Mouse (Mus musculus): ENCODE measurements at regions not wholly inside any gene's neighbourhood (a gene's known extent, or its start where the extent isn't known, plus 50 kb on each side); places are given as distances from the start of the nearest gene placed in this dataset.

GRCm38 (mm10) chr16:55480304-55480703 lies 182.5 kb upstream of the Zpld1 start:
- no peaks in the 10 kb centered on the region for H3K9me3 ChIP-seq
- 53% methylated on average over 7 of the region's 7 CpGs for WGBS
- H3K4me2 ChIP-seq = no peak overlapping the region
- no peak overlapping the region for H3K4me3 ChIP-seq
- no peaks in the 10 kb centered on the region for H3K27me3 ChIP-seq (replicated peaks)
- H3K36me3 ChIP-seq = no peaks in the 10 kb centered on the region
- no peak overlapping the region for H3K9ac ChIP-seq
- no peak overlapping the region for H3K27ac ChIP-seq (replicated peaks)
- H3K4me1 ChIP-seq = no peaks in the 10 kb centered on the region
- ATAC-seq (ENCODE audit: extremely low read depth, insufficient number of reproducible peaks, low FRiP score, low TSS enrichment) = no peak

GRCm38 (mm10) chr16:55476544-55477208 lies 178.9 kb upstream of the Zpld1 start:
- Histone ChIP-seq H3K9ac (no peak overlapping the region), H3K4me1 (no peaks in the 10 kb centered on the region), H3K27ac (replicated peaks) (no peak overlapping the region), H3K4me2 (0 out of 2 replicates have a peak overlapping the region, but pooled peaks have one; percentile 3), H3K27me3 (replicated peaks) (no peaks in the 10 kb centered on the region), H3K36me3 (no peaks in the 10 kb centered on the region), H3K4me3 (no peak overlapping the region), H3K9me3 (no peaks in the 10 kb centered on the region)
- 24% methylated on average over 17 of the region's 17 CpGs for WGBS
- no peak for ATAC-seq (ENCODE audit: extremely low read depth, insufficient number of reproducible peaks, low FRiP score, low TSS enrichment)

DNA sequence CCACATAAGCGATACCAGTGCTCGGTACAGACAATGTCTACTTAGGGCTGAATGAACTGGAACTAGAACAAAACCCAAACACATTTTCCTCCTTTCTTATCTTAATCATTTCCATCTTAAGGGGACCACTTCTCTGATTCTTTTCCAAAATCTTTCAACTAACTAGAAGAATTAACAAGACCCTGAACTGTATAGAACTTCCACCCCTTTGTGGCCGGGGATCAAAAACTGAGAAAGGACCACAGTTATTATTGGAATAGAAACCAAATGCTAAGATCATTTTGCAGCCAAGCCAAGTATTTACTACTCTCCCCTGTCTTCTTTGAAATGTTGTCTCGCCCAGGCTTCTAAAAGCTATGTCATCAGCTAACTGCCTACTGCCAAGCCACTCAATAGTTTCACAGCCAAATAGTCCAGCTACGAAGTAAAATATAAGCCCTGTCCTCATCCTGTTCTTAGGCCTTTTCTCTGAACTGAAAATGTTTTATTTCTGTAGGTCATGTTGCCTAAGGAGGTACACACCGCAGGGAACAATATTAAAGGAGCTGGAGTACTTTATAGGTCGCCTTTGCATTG lies 177.3 kb upstream of the Zpld1 start:
- WGBS = 73% methylated on average over 7 of the region's 7 CpGs
- no peaks in the 10 kb centered on the region for H3K4me1 ChIP-seq
- no peak overlapping the region for H3K9ac ChIP-seq
- no peak overlapping the region for H3K4me3 ChIP-seq
- H3K9me3 ChIP-seq = no peaks in the 10 kb centered on the region
- ATAC-seq (ENCODE audit: extremely low read depth, insufficient number of reproducible peaks, low FRiP score, low TSS enrichment) = no peak
- no peak overlapping the region for H3K27ac ChIP-seq (replicated peaks)
- H3K4me2 ChIP-seq = no peak overlapping the region
- no peaks in the 10 kb centered on the region for H3K27me3 ChIP-seq (replicated peaks)
- H3K36me3 ChIP-seq = no peaks in the 10 kb centered on the region

- H3K27me3 ChIP-seq (replicated peaks) = no peaks in the 10 kb centered on the region
- no peak overlapping the region for H3K4me3 ChIP-seq
- no peaks in the 10 kb centered on the region for H3K36me3 ChIP-seq
- H3K4me2 ChIP-seq = no peak overlapping the region
- H3K4me1 ChIP-seq = no peaks in the 10 kb centered on the region
- no peak overlapping the region for H3K9ac ChIP-seq
- no peaks in the 10 kb centered on the region for H3K9me3 ChIP-seq
- H3K27ac ChIP-seq (replicated peaks) = no peak overlapping the region
- ATAC-seq (ENCODE audit: extremely low read depth, insufficient number of reproducible peaks, low FRiP score, low TSS enrichment) = no peak
- WGBS = 63% methylated on average over 4 of the region's 4 CpGs
Observed at GRCm38 (mm10) chr16:55471396-55471795, 173.6 kb upstream of the Zpld1 start.

GRCm38 (mm10) chr16:55470721-55471120 lies 172.9 kb upstream of the Zpld1 start:
- no peaks in the 10 kb centered on the region for H3K27me3 ChIP-seq (replicated peaks)
- H3K4me1 ChIP-seq = no peaks in the 10 kb centered on the region
- H3K9me3 ChIP-seq = no peaks in the 10 kb centered on the region
- no peaks in the 10 kb centered on the region for H3K36me3 ChIP-seq
- no peak overlapping the region for H3K4me2 ChIP-seq
- 73% methylated on average over 13 of the region's 13 CpGs for WGBS
- no peak overlapping the region for H3K9ac ChIP-seq
- ATAC-seq (ENCODE audit: extremely low read depth, insufficient number of reproducible peaks, low FRiP score, low TSS enrichment) = no peak
- H3K27ac ChIP-seq (replicated peaks) = no peak overlapping the region
- H3K4me3 ChIP-seq = no peak overlapping the region

GRCm38 (mm10) chr16:55469703-55470102 lies 171.9 kb upstream of the Zpld1 start:
- H3K9ac ChIP-seq = no peak overlapping the region
- H3K27me3 ChIP-seq (replicated peaks) = no peaks in the 10 kb centered on the region
- H3K4me3 ChIP-seq = no peak overlapping the region
- H3K36me3 ChIP-seq = no peaks in the 10 kb centered on the region
- no peak overlapping the region for H3K27ac ChIP-seq (replicated peaks)
- no peaks in the 10 kb centered on the region for H3K4me1 ChIP-seq
- no peak overlapping the region for H3K4me2 ChIP-seq
- H3K9me3 ChIP-seq = no peaks in the 10 kb centered on the region
- 60% methylated on average over 3 of the region's 3 CpGs for WGBS
- ATAC-seq (ENCODE audit: extremely low read depth, insufficient number of reproducible peaks, low FRiP score, low TSS enrichment) = no peak

GRCm38 (mm10) chr16:55468833-55469458 lies 171.2 kb upstream of the Zpld1 start:
- Histone ChIP-seq H3K27me3 (replicated peaks) (no peaks in the 10 kb centered on the region), H3K9ac (no peak overlapping the region), H3K4me3 (no peak overlapping the region), H3K4me2 (no peak overlapping the region), H3K27ac (replicated peaks) (no peak overlapping the region), H3K36me3 (no peaks in the 10 kb centered on the region), H3K4me1 (no peaks in the 10 kb centered on the region), H3K9me3 (no peaks in the 10 kb centered on the region)
- no peak for ATAC-seq (ENCODE audit: extremely low read depth, insufficient number of reproducible peaks, low FRiP score, low TSS enrichment)
- WGBS = 35% methylated on average over 9 of the region's 9 CpGs

GRCm38 (mm10) chr16:55460519-55460918 lies 162.7 kb upstream of the Zpld1 start:
- Histone ChIP-seq H3K27me3 (replicated peaks) (no peaks in the 10 kb centered on the region), H3K36me3 (no peaks in the 10 kb centered on the region), H3K27ac (replicated peaks) (0 out of 2 replicates have a peak overlapping the region, but pooled peaks have one; percentile 49), H3K4me2 (no peak overlapping the region), H3K4me1 (no peaks in the 10 kb centered on the region), H3K4me3 (no peak overlapping the region), H3K9ac (no peak overlapping the region), H3K9me3 (no peaks in the 10 kb centered on the region)
- no peak for ATAC-seq (ENCODE audit: extremely low read depth, insufficient number of reproducible peaks, low FRiP score, low TSS enrichment)

- 67% methylated on average over 3 of the region's 3 CpGs for WGBS
- no peaks in the 10 kb centered on the region for H3K4me1 ChIP-seq
- H3K27me3 ChIP-seq (replicated peaks) = no peaks in the 10 kb centered on the region
- no peaks in the 10 kb centered on the region for H3K9me3 ChIP-seq
- no peak overlapping the region for H3K4me3 ChIP-seq
- H3K36me3 ChIP-seq = no peaks in the 10 kb centered on the region
- no peak overlapping the region for H3K9ac ChIP-seq
- no peak overlapping the region for H3K27ac ChIP-seq (replicated peaks)
- no peak overlapping the region for H3K4me2 ChIP-seq
- no peak for ATAC-seq (ENCODE audit: extremely low read depth, insufficient number of reproducible peaks, low FRiP score, low TSS enrichment)
Observed at GRCm38 (mm10) chr16:55447581-55447980, 149.8 kb upstream of the Zpld1 start.

DNA sequence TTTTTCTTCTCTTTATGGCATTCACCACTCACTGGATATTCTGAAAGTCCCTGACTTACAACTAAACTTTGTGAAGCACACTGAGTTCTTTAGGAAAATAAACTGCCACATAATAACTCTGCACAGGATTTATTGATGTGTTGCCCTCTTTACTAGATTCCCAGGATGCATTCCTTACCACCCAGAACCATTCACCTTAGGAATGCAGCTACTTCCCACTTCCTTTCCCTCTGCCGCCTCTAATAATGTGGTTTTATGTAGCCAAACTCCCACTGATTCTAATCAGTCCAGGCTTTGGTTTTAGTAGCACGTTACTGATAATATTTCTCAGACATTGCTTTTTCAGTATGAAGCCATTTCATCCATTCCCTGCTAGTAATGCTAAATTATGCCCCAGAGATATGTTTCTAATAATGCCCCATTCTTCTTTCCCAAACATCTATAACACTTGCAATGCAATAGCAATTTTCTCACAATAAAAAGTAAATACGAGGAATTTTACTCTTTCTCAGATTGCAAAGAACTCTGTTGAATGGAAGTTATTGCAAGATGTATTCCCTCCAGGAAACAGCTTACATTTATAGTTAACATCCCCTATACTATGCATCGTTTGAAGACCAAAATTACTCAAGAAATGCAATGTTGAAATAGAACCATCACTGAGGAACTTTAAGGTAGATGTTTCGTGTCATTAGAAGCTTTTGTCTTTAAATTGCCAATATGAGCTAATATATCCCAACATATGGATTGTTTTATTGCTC lies 145.2 kb upstream of the Zpld1 start:
- WGBS = 60% methylated on average over 5 of the region's 5 CpGs
- H3K4me1 ChIP-seq = no peaks in the 10 kb centered on the region
- no peaks in the 10 kb centered on the region for H3K36me3 ChIP-seq
- H3K4me2 ChIP-seq = no peak overlapping the region
- H3K4me3 ChIP-seq = no peak overlapping the region
- no peak overlapping the region for H3K27ac ChIP-seq (replicated peaks)
- H3K9ac ChIP-seq = no peak overlapping the region
- ATAC-seq (ENCODE audit: extremely low read depth, insufficient number of reproducible peaks, low FRiP score, low TSS enrichment) = no peak
- H3K27me3 ChIP-seq (replicated peaks) = no peaks in the 10 kb centered on the region
- no peaks in the 10 kb centered on the region for H3K9me3 ChIP-seq

DNA sequence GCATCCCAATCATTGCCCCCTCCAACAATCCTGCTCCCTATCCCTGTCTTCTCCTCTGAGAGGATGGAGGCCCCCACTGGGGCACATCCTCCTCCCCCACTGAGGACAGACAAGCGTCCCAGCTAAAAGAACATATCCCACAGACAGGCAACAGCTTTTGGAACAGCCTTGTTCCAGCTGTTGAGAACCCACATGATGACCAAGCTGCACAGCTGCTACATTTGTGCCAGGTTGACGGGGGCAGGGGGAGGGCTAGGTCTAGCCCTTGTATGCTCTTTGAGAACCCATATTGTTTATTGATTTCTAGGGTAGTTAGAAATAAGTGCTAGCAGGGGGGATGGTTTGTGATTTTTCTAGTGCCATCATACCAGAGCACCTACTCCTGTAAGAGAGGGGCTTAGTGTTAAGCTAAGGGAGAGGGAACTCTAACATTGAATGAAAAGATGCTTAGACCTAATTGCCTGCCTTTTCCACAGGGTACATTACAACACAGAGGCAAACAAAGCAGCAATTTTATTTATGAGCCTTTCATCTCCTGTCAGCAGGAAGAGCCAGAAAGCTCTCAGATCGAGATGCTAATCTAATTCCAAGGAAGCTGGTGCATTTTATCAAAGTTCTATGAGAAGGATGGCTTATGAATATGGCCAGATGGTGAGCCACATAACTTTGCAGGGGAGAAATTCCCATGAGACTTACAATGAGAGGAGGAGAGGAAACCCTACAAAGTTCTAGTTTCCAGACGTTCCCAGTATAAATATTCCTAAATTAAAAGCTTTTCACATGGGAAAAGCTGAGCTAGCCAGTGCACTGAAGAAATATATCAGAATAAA lies 137.6 kb upstream of the Zpld1 start:
- H3K4me3 ChIP-seq = no peak overlapping the region
- 44% methylated on average over 4 of the region's 4 CpGs for WGBS
- no peak for ATAC-seq (ENCODE audit: extremely low read depth, insufficient number of reproducible peaks, low FRiP score, low TSS enrichment)
- no peaks in the 10 kb centered on the region for H3K9me3 ChIP-seq
- no peaks in the 10 kb centered on the region for H3K36me3 ChIP-seq
- no peak overlapping the region for H3K9ac ChIP-seq
- H3K4me2 ChIP-seq = no peak overlapping the region
- no peaks in the 10 kb centered on the region for H3K27me3 ChIP-seq (replicated peaks)
- H3K4me1 ChIP-seq = no peaks in the 10 kb centered on the region
- H3K27ac ChIP-seq (replicated peaks) = no peak overlapping the region
